Mouse (Mus musculus) hindbrain, embryonic 15.5 days (tissue): ENCODE measurements around the gene Pkp4. TPM values are rescaled to one million over a fixed set of nuclear protein-coding genes. Genes with fewer than 3 reads are reported as not detected.

Experiments
- ATAC-seq: fragments of 200-750 bp; cut with Nextera tagmentation; 2 replicates; pipeline ENCODE4 v1.8.0; 2017; ENCODE audit warnings: low read depth, moderate number of reproducible peaks, moderate TSS enrichment; ENCODE audit not compliant: low FRiP score
- H3K27ac ChIP-seq: fragments of 300-500 bp; sonication (generic); replicated peaks from 2 replicates; pipeline ENCODE4 v1.5.1; 2015; ENCODE audit warnings: mild to moderate bottlenecking, inconsistent platforms
- H3K27me3 ChIP-seq: fragments of 300-500 bp; sonication (generic); 2 replicates; pipeline ENCODE4 v1.6.1; 2015; ENCODE audit warnings: control low read depth, inconsistent platforms
- H3K36me3 ChIP-seq: fragments of 300-500 bp; sonication (generic); 2 replicates; pipeline ENCODE4 v1.6.1; 2015; ENCODE audit warnings: control low read depth, inconsistent platforms
- H3K4me1 ChIP-seq: fragments of 300-500 bp; sonication (generic); replicated peaks from 2 replicates; pipeline ENCODE4 v1.6.1; 2015; ENCODE audit warnings: control low read depth, inconsistent platforms
- H3K4me2 ChIP-seq: fragments of 300-500 bp; sonication (generic); 2 replicates; pipeline ENCODE4 v1.6.1; 2015; ENCODE audit warnings: moderate library complexity, mild to moderate bottlenecking, inconsistent platforms
- H3K4me3 ChIP-seq: fragments of 300-500 bp; sonication (generic); 2 replicates; pipeline ENCODE4 v1.5.1; 2015; ENCODE audit warnings: mild to moderate bottlenecking, inconsistent platforms
- H3K9ac ChIP-seq: fragments of 300-500 bp; sonication (generic); 2 replicates; pipeline ENCODE4 v1.6.1; 2015; ENCODE audit warnings: inconsistent platforms
- H3K9me3 ChIP-seq: fragments of 300-500 bp; sonication (generic); 2 replicates; pipeline ENCODE4 v1.6.1; 2016; ENCODE audit warnings: control low read depth, inconsistent platforms
- WGBS: fragments of 180-500 bp; shearing (Covaris S2); methylation state at CpG from one replicate; pipeline ENCODE4 v1.1.7; 2015; 5-methylcytosine and 5-hydroxymethylcytosine counted together
- polyA plus RNA-seq: library from polyadenylated mRNA; unstranded; fragments of >200 nt; fragmentation: Nextera tagmentation; extraction: Ambion mirVana; gene quantifications from 2 replicates; pipeline ENCODE4 v1.2.1, GENCODE M21; 2015

Gene Pkp4
- polyA plus RNA-seq, 1 experiment from 2014 or later: 24.7 TPM

- no peak overlapping the region for H3K9ac ChIP-seq
- no peak for ATAC-seq
- no peak overlapping the region for H3K4me2 ChIP-seq
- H3K36me3 ChIP-seq: peaks cover 18% of the 10 kb centered on the region
- no peak overlapping the region for H3K27ac ChIP-seq
- 84% methylated on average over 11 of the region's 11 CpGs for WGBS
- H3K27me3 ChIP-seq: no peaks in the 10 kb centered on the region
- no peaks in the 10 kb centered on the region for H3K9me3 ChIP-seq
- no peak overlapping the region for H3K4me3 ChIP-seq
- peaks cover under 1% of the 10 kb centered on the region; the same call in 1 of the 2 replicates for H3K4me1 ChIP-seq
Observed at GRCm38 (mm10) chr2:59345141-59345839, 184.6 kb downstream of the Pkp4 start.

GRCm38 (mm10) chr2:59346443-59346842, 185.8 kb downstream of the Pkp4 start:
- H3K9me3 ChIP-seq: no peaks in the 10 kb centered on the region
- peaks cover 11% of the 10 kb centered on the region for H3K4me1 ChIP-seq
- ATAC-seq: no peak
- no peak overlapping the region for H3K27ac ChIP-seq
- H3K4me3 ChIP-seq: no peak overlapping the region
- no peak overlapping the region for H3K9ac ChIP-seq
- peaks cover 18% of the 10 kb centered on the region for H3K36me3 ChIP-seq
- no peaks in the 10 kb centered on the region for H3K27me3 ChIP-seq
- WGBS: 82% methylated on average over 12 of the region's 12 CpGs
- no peak overlapping the region for H3K4me2 ChIP-seq

DNA sequence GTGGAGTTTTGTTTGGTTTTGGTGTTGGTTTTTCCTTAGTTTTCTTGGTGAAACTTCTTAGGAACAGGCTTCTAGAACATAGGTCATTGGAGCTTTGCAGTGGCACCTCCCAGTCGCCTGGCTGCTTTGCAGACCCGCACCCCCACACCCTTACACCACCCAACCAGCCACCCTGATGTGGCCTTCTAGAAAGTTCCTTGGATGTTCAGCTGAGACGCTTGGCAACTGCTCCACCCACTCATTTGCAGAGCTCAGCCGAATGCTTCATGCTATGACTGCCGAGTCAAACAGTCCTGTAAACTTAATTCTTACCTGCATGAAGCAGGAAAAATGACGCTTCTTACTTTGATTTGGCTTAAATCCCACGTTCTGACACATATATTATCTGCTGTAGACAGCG, 187.9 kb downstream of the Pkp4 start:
- H3K4me2 ChIP-seq: no peak overlapping the region
- H3K9me3 ChIP-seq: no peaks in the 10 kb centered on the region
- no peak for ATAC-seq
- peaks cover 20% of the 10 kb centered on the region for H3K4me1 ChIP-seq
- no peak overlapping the region for H3K4me3 ChIP-seq
- peaks cover 12% of the 10 kb centered on the region for H3K36me3 ChIP-seq
- no peak overlapping the region for H3K9ac ChIP-seq
- WGBS: 86% methylated on average over 8 of the region's 8 CpGs
- H3K27ac ChIP-seq: no peak overlapping the region
- H3K27me3 ChIP-seq: no peaks in the 10 kb centered on the region

- WGBS: 73% methylated on average over 3 of the region's 3 CpGs
- ATAC-seq: no peak
- Histone ChIP-seq H3K36me3 (peaks cover 8% of the 10 kb centered on the region; the same call in 1 of the 2 replicates), H3K27me3 (no peaks in the 10 kb centered on the region), H3K4me1 (peaks cover 20% of the 10 kb centered on the region), H3K9me3 (no peaks in the 10 kb centered on the region), H3K4me2 (no peak overlapping the region), H3K4me3 (no peak overlapping the region), H3K27ac (peak overlapping the region; percentile 49), H3K9ac (no peak overlapping the region)
Observed at GRCm38 (mm10) chr2:59350094-59350493, 189.4 kb downstream of the Pkp4 start.

- Histone ChIP-seq H3K36me3 (0 out of 2 replicates have a peak, but pooled peaks cover 7% of the 10 kb centered on the region), H3K4me1 (peaks cover 20% of the 10 kb centered on the region), H3K9ac (no peak overlapping the region), H3K4me2 (peak overlapping the region; percentile 17), H3K4me3 (no peak overlapping the region), H3K9me3 (no peaks in the 10 kb centered on the region), H3K27ac (peak overlapping the region; percentile 82), H3K27me3 (no peaks in the 10 kb centered on the region)
- WGBS: 49% methylated on average over 16 of the region's 16 CpGs
- ATAC-seq: peak; percentile 82
Observed at GRCm38 (mm10) chr2:59351303-59352099, 190.9 kb downstream of the Pkp4 start.

DNA sequence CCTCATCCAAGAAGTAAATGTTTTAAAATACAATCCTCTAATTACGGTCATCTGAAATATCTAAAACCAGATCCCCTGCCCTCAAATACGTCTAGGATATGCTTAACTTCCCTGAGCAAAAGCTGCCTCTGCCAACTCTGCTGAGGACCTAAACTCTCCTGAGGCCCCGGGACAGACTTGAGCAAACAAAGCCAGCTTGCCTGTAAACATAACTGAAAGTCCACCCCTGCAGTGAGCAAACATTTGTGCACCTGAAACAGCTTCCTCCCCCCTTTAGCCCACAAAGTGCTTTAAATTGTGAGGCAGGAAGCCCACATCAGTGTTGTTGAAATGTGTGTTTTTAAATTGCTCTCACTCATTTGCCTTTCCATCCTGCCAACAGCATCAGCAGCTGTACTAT, 193.2 kb downstream of the Pkp4 start:
- no peak for ATAC-seq
- no peak overlapping the region for H3K27ac ChIP-seq

GRCm38 (mm10) chr2:59355531-59356289, 195.1 kb downstream of the Pkp4 start:
- H3K9me3 ChIP-seq: no peaks in the 10 kb centered on the region
- H3K4me2 ChIP-seq: no peak overlapping the region
- H3K9ac ChIP-seq: no peak overlapping the region
- no peaks in the 10 kb centered on the region for H3K27me3 ChIP-seq
- ATAC-seq: no peak
- WGBS: 94% methylated on average over 5 of the region's 5 CpGs
- no peak overlapping the region for H3K4me3 ChIP-seq
- H3K36me3 ChIP-seq: 0 out of 2 replicates have a peak, but pooled peaks cover 7% of the 10 kb centered on the region
- H3K27ac ChIP-seq: no peak overlapping the region
- peaks cover 15% of the 10 kb centered on the region for H3K4me1 ChIP-seq

More for the DNA sequence above, 193.2 kb downstream of the Pkp4 start:
- no peak overlapping the region for H3K9ac ChIP-seq
- peaks cover 20% of the 10 kb centered on the region for H3K4me1 ChIP-seq
- H3K9me3 ChIP-seq: no peaks in the 10 kb centered on the region
- H3K4me3 ChIP-seq: no peak overlapping the region
- 88% methylated on average over 3 of the region's 3 CpGs for whole genome bisulfite sequencing
- no peaks in the 10 kb centered on the region for H3K27me3 ChIP-seq
- 0 out of 2 replicates have a peak, but pooled peaks cover 7% of the 10 kb centered on the region for H3K36me3 ChIP-seq
- H3K4me2 ChIP-seq: no peak overlapping the region

DNA sequence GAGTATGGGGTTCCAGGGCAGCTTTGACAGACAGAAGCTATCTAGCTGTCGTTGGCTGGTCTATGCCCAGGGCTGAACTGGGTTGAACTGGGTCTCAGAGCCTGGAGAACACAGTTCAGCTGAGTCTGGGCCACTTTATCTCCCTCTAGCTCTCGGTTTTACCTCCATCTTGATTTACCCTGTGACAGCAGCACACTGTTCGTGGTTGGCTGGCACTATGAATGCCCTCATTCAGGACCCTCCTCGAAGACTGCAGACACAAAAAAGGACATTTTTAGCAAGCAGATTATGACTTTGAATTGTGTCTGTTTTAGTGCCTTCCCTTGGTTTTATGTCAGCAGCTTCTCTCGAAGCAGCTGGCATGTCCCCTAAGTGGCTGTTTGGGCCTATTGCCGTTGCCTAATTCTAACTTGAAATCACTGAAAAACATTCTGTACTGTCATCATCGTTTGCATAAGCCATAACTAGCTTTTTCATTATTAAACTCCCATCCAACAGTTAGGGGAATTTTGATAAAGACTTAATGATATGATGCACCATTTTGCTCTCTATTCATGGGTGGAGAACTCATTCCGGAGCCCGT, 199.2 kb downstream of the Pkp4 start:
- Histone ChIP-seq H3K27me3 (no peaks in the 10 kb centered on the region), H3K27ac (no peak overlapping the region), H3K36me3 (0 out of 2 replicates have a peak, but pooled peaks cover 6% of the 10 kb centered on the region), H3K4me3 (no peak overlapping the region), H3K9ac (no peak overlapping the region), H3K4me1 (peaks cover 4% of the 10 kb centered on the region; the same call in 1 of the 2 replicates), H3K9me3 (no peaks in the 10 kb centered on the region), H3K4me2 (no peak overlapping the region)
- no peak; the same call in 1 of the 2 replicates for ATAC-seq
- 64% methylated on average over 9 of the region's 9 CpGs for WGBS

DNA sequence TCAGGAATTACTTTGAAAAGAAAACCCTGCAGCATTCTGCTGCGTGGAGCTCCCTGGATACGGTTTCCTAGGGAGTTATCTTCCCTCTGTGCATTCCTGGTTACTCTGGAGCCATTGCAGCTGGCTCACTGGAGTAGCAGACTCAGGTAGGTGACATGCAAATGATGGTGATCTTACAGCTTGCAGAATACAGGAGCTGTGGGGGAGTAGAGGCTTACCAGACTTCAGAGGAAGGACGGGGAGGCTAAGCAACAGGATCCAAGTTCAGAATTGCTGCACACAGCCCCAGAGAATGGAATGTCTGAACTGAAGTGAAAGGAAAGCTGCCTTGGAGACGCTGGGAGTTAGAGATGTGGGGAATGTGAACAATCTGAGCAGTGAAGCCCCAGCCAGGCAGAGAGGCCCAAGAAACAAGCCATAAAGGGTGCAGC, 200.7 kb downstream of the Pkp4 start:
- WGBS: 28% methylated on average over 4 of the region's 4 CpGs
- no peak for ATAC-seq
- Histone ChIP-seq H3K27me3 (no peaks in the 10 kb centered on the region), H3K4me1 (peaks cover 4% of the 10 kb centered on the region; the same call in 1 of the 2 replicates), H3K9me3 (no peaks in the 10 kb centered on the region), H3K4me2 (no peak overlapping the region), H3K27ac (no peak overlapping the region), H3K36me3 (no peaks in the 10 kb centered on the region), H3K9ac (no peak overlapping the region), H3K4me3 (no peak overlapping the region)

DNA sequence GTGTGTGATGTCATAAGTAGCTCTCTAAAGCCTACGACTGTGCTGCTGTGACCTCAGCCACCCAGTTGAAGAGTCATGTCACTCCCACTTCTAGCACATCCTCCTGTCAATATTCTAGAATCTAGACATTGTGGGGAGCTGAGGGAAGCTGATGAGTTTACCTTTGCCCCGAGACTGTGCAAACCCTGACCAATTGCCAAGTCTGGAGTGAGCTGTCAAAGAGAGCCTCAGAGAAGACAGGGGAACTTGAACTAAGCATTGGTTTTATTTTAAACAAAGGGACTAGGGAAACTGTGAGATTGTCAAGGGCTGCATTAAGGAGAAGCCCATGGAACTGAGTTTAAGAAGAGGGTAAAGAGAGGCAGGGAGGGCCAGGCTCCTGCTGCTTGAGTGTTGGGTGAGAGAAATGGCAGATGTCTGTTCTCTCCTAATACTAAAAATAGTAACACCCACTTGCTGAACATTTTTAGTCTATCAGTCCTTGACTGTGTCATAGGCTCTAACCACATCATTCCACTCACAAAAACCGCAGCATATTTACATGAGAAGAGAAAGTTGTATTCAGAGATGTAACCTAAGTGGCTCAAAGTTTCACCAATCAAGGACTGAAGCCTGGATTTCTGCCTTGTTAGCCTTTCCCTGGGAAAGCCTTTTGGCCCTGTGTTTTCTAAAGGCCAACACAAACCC, 203.6 kb downstream of the Pkp4 start:
- no peak overlapping the region for H3K9ac ChIP-seq
- H3K4me2 ChIP-seq: no peak overlapping the region
- H3K9me3 ChIP-seq: no peaks in the 10 kb centered on the region
- no peaks in the 10 kb centered on the region for H3K27me3 ChIP-seq
- WGBS: 93% methylated on average over 3 of the region's 3 CpGs
- no peaks in the 10 kb centered on the region for H3K36me3 ChIP-seq
- H3K27ac ChIP-seq: no peak overlapping the region
- no peak overlapping the region for H3K4me3 ChIP-seq
- H3K4me1 ChIP-seq: peaks cover 4% of the 10 kb centered on the region; the same call in 1 of the 2 replicates
- ATAC-seq: no peak

- WGBS: 96% methylated on average over 4 of the region's 4 CpGs
- no peak for ATAC-seq
- H3K36me3 ChIP-seq: no peaks in the 10 kb centered on the region
Observed at GRCm38 (mm10) chr2:59367191-59367590, 206.5 kb downstream of the Pkp4 start.

More at GRCm38 (mm10) chr2:59367191-59367590, 206.5 kb downstream of the Pkp4 start:
- no peaks in the 10 kb centered on the region for H3K27me3 ChIP-seq
- no peak overlapping the region for H3K4me3 ChIP-seq
- no peak overlapping the region for H3K4me2 ChIP-seq
- H3K27ac ChIP-seq: no peak overlapping the region
- H3K4me1 ChIP-seq: no peaks in the 10 kb centered on the region
- no peaks in the 10 kb centered on the region for H3K9me3 ChIP-seq
- no peak overlapping the region for H3K9ac ChIP-seq
